Mouse (Mus musculus): ENCODE measurements around the gene Ciao1.

- TF ChIP-seq POLR2A (IDR thresholded peaks at IDR 0.05; ENCODE audit: low read depth, low read length) (no peak), CTCF (conservative IDR thresholded peaks at IDR 0.05; ENCODE audit: insufficient read depth, insufficient read length, low read depth, low read length) (no peak)
These were observed 3.8 kb upstream of the Ciao1 start for GRCm38 (mm10) chr2:127251457-127251856.

Data from kidney, adult 2 months (tissue).